Mouse (Mus musculus) kidney, embryonic 15.5 days (tissue): ENCODE measurements around the gene Tbc1d14. TPM values are rescaled to one million over a fixed set of nuclear protein-coding genes. Genes with fewer than 3 reads are reported as not detected.

Experiments used
- ATAC-seq: fragments of 200-750 bp; cut with Nextera tagmentation; replicated peaks from 2 replicates; pipeline ENCODE4 v1.8.0; 2017; ENCODE audit warnings: moderate TSS enrichment; ENCODE audit not compliant: low FRiP score
- H3K27ac ChIP-seq: fragments of 300-500 bp; sonication (generic); 2 replicates; pipeline ENCODE4 v1.5.1; 2015; ENCODE audit warnings: mild to moderate bottlenecking, inconsistent platforms
- H3K27me3 ChIP-seq: fragments of 300-500 bp; sonication (generic); 2 replicates; pipeline ENCODE4 v1.6.1; 2015; ENCODE audit warnings: inconsistent platforms
- H3K36me3 ChIP-seq: fragments of 300-500 bp; sonication (generic); 2 replicates; pipeline ENCODE4 v1.6.1; 2015; ENCODE audit warnings: inconsistent platforms
- H3K4me1 ChIP-seq: fragments of 300-500 bp; sonication (generic); 2 replicates; pipeline ENCODE4 v1.6.1; 2015; ENCODE audit warnings: inconsistent platforms
- H3K4me2 ChIP-seq: fragments of 300-500 bp; sonication (generic); 2 replicates; pipeline ENCODE4 v1.6.1; 2015; ENCODE audit warnings: moderate library complexity, mild to moderate bottlenecking, inconsistent platforms
- H3K4me3 ChIP-seq: fragments of 300-500 bp; sonication (generic); replicated peaks from 2 replicates; pipeline ENCODE4 v1.5.1; 2015; ENCODE audit warnings: mild to moderate bottlenecking, inconsistent platforms
- H3K9ac ChIP-seq: fragments of 300-500 bp; sonication (generic); 2 replicates; pipeline ENCODE4 v1.6.1; 2015; ENCODE audit warnings: mild to moderate bottlenecking, inconsistent platforms
- H3K9me3 ChIP-seq: fragments of 300-500 bp; sonication (generic); replicated peaks from 2 replicates; pipeline ENCODE4 v1.6.1; 2016; ENCODE audit warnings: inconsistent platforms
- WGBS: fragments of 180-500 bp; shearing (Covaris S2); methylation state at CpG from one replicate; pipeline ENCODE4 v1.1.7; 2015; ENCODE audit warnings: mixed read lengths; 5-methylcytosine and 5-hydroxymethylcytosine counted together
- polyA plus RNA-seq: library from polyadenylated mRNA; unstranded; fragments of >200 nt; fragmentation: Nextera tagmentation; extraction: Ambion mirVana; gene quantifications from 2 replicates; pipeline ENCODE4 v1.2.1, GENCODE M21; 2015

The Tbc1d14 gene
- 45.2 and 46.2 TPM in 2 replicates for polyA plus RNA-seq

DNA sequence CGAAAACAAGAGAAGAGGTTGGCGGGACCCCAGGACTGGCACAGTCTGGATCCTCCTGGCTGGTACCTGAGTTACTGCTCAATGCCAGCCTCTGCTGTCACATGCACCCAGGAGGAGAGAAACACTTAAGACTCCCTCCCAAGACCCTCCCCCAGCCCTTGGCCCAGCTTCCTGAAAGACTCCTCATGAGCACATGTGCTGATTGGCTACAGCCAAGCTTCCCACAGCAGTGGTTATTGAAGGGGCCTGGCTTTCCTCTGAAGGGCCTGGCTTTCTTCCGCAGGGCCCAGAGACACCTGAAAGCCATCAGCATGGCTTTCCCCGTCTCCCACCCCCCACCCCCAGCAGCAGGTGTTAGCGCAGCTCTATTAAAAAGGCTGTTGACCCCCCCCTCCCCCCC is at the start of gene Tbc1d14:
Gene Tbc1d14, minus strand, starts transcription at position 101 of the 400 bp plus-strand sequence.
- no peaks in the 10 kb centered on the region for H3K36me3 ChIP-seq
- H3K9me3 ChIP-seq: no peaks in the 10 kb centered on the region
- no peak within 1 kb of the TSS for H3K9ac ChIP-seq
- WGBS: 82% methylated on average over 5 of the region's 5 CpGs
- H3K27me3 ChIP-seq: no peaks in the 10 kb centered on the region
- H3K4me3 ChIP-seq: no peak within 1 kb of the TSS
- H3K27ac ChIP-seq: no peak within 1 kb of the TSS
- H3K4me2 ChIP-seq: no peak within 1 kb of the TSS
- no peaks in the 10 kb centered on the region for H3K4me1 ChIP-seq
- ATAC-seq: no peak

GRCm38 (mm10) chr5:36625612-36626011 is 32.5 kb upstream of the Tbc1d14 start:
- no peak for ATAC-seq
- Histone ChIP-seq H3K9ac (no peak overlapping the region), H3K4me1 (peaks cover 13% of the 10 kb centered on the region), H3K36me3 (peaks cover 25% of the 10 kb centered on the region), H3K4me2 (no peak overlapping the region), H3K27ac (no peak overlapping the region), H3K9me3 (no peaks in the 10 kb centered on the region), H3K27me3 (no peaks in the 10 kb centered on the region), H3K4me3 (no peak overlapping the region)
- WGBS: 42% methylated on average over 5 of the region's 5 CpGs

DNA sequence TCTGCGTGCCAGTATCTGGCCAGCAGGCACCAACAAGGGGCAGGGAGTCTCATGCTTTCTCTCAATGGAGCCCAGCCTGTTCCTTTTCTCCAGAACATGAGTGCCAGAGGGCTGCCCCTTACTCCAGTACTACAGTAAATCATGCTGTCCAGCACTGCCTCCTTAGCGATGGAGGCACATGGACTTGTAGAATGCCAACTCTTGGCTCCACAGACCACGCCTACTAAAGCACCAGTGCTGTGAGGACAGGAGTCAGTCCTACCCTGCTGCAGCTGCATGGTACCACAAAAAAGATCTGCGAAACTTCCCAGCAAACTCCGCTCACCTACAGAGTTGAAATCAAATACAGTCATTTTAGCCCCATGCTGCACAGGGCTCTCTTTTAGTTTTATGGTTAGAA is 30.6 kb upstream of the Tbc1d14 start:
- Histone ChIP-seq H3K4me3 (no peak overlapping the region), H3K27ac (no peak overlapping the region), H3K9me3 (no peaks in the 10 kb centered on the region), H3K4me2 (no peak overlapping the region), H3K9ac (no peak overlapping the region), H3K4me1 (peaks cover 14% of the 10 kb centered on the region), H3K36me3 (peaks cover 18% of the 10 kb centered on the region), H3K27me3 (no peaks in the 10 kb centered on the region)
- no peak for ATAC-seq
- 83% methylated on average over 5 of the region's 5 CpGs for WGBS

GRCm38 (mm10) chr5:36621058-36621449 is 28.0 kb upstream of the Tbc1d14 start:
- no peak overlapping the region for H3K9ac ChIP-seq
- WGBS: 78% methylated on average over 5 of the region's 5 CpGs
- H3K4me3 ChIP-seq: no peak overlapping the region

GRCm38 (mm10) chr5:36620409-36621057 is 27.5 kb upstream of the Tbc1d14 start:
- H3K36me3 ChIP-seq: peaks cover 34% of the 10 kb centered on the region
- no peak overlapping the region for H3K4me3 ChIP-seq
- H3K9ac ChIP-seq: no peak overlapping the region
- H3K9me3 ChIP-seq: no peaks in the 10 kb centered on the region
- no peak for ATAC-seq
- 70% methylated on average over 8 of the region's 8 CpGs for WGBS
- no peaks in the 10 kb centered on the region for H3K27me3 ChIP-seq
- 0 out of 2 replicates have a peak, but pooled peaks cover 7% of the 10 kb centered on the region for H3K4me1 ChIP-seq
- peak overlapping the region; percentile 55; the same call in 1 of the 2 replicates for H3K27ac ChIP-seq
- H3K4me2 ChIP-seq: no peak overlapping the region

More at GRCm38 (mm10) chr5:36621058-36621449, 28.0 kb upstream of the Tbc1d14 start:
- peaks cover 11% of the 10 kb centered on the region for H3K4me1 ChIP-seq
- no peaks in the 10 kb centered on the region for H3K27me3 ChIP-seq
- H3K27ac ChIP-seq: peak overlapping the region; percentile 32; the same call in 1 of the 2 replicates
- peaks cover 29% of the 10 kb centered on the region for H3K36me3 ChIP-seq
- no peak for ATAC-seq
- H3K4me2 ChIP-seq: no peak overlapping the region
- no peaks in the 10 kb centered on the region for H3K9me3 ChIP-seq

GRCm38 (mm10) chr5:36618890-36619289 is 25.8 kb upstream of the Tbc1d14 start:
- Histone ChIP-seq H3K9me3 (no peaks in the 10 kb centered on the region), H3K27me3 (no peaks in the 10 kb centered on the region), H3K4me2 (no peak overlapping the region), H3K4me1 (0 out of 2 replicates have a peak, but pooled peaks cover 7% of the 10 kb centered on the region), H3K27ac (no peak overlapping the region), H3K36me3 (peaks cover 50% of the 10 kb centered on the region), H3K4me3 (no peak overlapping the region), H3K9ac (no peak overlapping the region)
- 88% methylated on average over 5 of the region's 5 CpGs for WGBS
- ATAC-seq: no peak

DNA sequence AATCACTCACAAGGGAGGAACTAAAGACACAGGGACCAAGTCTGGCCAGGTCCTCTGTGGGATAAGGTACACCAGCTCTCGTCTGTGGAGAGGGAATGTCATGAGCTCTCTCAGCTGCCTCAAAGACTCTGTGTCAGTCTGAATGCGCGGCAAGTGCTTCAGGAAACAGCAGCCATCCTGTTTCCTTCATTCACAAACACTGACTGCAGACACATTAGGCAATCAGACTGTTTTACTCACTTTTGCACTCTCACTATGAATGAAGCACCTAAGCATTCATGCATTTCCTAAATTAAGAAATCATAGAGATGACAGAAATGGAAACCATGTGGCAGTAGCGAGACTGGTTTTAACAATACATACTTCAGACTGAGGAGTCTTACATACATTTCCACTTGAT is 25.3 kb upstream of the Tbc1d14 start:
- Histone ChIP-seq H3K9ac (no peak overlapping the region), H3K36me3 (peaks cover 56% of the 10 kb centered on the region), H3K9me3 (no peaks in the 10 kb centered on the region), H3K4me2 (no peak overlapping the region), H3K4me3 (no peak overlapping the region), H3K27ac (no peak overlapping the region), H3K27me3 (no peaks in the 10 kb centered on the region), H3K4me1 (0 out of 2 replicates have a peak, but pooled peaks cover 7% of the 10 kb centered on the region)
- WGBS: 75% methylated on average over 4 of the region's 4 CpGs
- no peak for ATAC-seq

- Histone ChIP-seq H3K9ac (no peak overlapping the region), H3K27ac (no peak overlapping the region), H3K4me3 (no peak overlapping the region), H3K4me2 (no peak overlapping the region), H3K27me3 (no peaks in the 10 kb centered on the region), H3K36me3 (peaks cover 90% of the 10 kb centered on the region), H3K4me1 (no peaks in the 10 kb centered on the region), H3K9me3 (no peaks in the 10 kb centered on the region)
- 78% methylated on average over 4 of the region's 4 CpGs for WGBS
- no peak for ATAC-seq
These were observed 21.0 kb upstream of the Tbc1d14 start for GRCm38 (mm10) chr5:36614124-36614523.

DNA sequence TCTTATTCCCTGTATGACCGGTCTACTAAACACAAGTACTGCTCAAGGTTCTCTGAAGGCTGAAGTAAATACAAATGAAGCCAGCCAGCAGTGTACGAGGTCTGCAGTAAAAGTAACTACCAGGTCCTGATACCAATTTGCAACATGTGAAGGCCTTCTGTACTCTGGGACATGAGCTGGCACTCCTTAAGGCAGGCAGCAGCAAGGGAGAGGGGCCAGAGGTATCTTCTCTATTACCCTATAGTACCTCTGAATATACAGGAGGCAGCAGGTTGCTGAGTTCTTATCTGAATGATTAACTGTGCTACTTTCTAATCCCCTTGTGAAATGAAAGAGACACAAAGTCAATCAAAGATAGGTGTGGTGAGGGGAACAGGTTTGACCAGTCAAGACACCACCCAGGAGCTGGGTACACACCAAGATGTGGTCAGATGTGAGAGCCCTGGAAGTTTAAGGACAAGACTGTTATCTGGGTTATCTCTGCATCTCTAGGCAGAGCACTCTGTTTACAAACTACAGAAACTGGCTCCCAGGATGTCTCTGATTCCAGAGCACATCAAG is 15.9 kb upstream of the Tbc1d14 start:
- Histone ChIP-seq H3K27ac (no peak overlapping the region), H3K4me2 (no peak overlapping the region), H3K36me3 (peaks cover 93% of the 10 kb centered on the region), H3K4me1 (no peaks in the 10 kb centered on the region), H3K27me3 (no peaks in the 10 kb centered on the region), H3K4me3 (no peak overlapping the region), H3K9me3 (no peaks in the 10 kb centered on the region), H3K9ac (no peak overlapping the region)
- ATAC-seq: no peak
- WGBS: 89% methylated on average over 2 of the region's 2 CpGs

- Histone ChIP-seq H3K9ac (no peak overlapping the region), H3K4me3 (no peak overlapping the region), H3K27ac (no peak overlapping the region), H3K36me3 (peaks cover 95% of the 10 kb centered on the region), H3K27me3 (no peaks in the 10 kb centered on the region), H3K4me1 (no peaks in the 10 kb centered on the region), H3K9me3 (no peaks in the 10 kb centered on the region), H3K4me2 (no peak overlapping the region)
- 85% methylated on average over 5 of the region's 5 CpGs for WGBS
- ATAC-seq: peak; percentile 36; the same call in 1 of the 2 replicates
These were observed 10.0 kb upstream of the Tbc1d14 start for GRCm38 (mm10) chr5:36603031-36603430.

DNA sequence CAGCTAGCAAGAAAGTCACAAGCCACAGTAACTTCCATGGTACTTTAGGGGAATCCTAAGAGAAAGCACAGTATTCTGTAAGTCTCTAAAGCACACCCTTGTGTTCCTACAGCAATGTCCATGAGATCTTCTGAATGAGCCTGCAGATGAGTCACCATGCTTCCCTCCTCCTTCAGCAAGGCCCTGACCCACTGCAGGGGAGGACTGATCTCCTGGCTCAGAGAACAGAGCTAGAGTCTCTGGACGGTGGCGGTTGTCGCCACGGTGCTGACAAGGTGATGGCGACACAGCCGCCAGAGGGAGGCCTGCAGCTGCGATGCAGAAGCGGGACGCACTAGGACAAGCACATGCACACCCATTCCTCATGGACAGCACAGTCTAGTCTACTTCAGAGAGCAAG is 9.0 kb upstream of the Tbc1d14 start:
- H3K4me3 ChIP-seq: no peak overlapping the region
- WGBS: 88% methylated on average over 9 of the region's 9 CpGs
- no peak overlapping the region for H3K4me2 ChIP-seq
- no peaks in the 10 kb centered on the region for H3K4me1 ChIP-seq
- H3K36me3 ChIP-seq: peaks cover 86% of the 10 kb centered on the region
- H3K9me3 ChIP-seq: no peaks in the 10 kb centered on the region
- no peaks in the 10 kb centered on the region for H3K27me3 ChIP-seq
- ATAC-seq: no peak
- no peak overlapping the region for H3K9ac ChIP-seq
- no peak overlapping the region for H3K27ac ChIP-seq

GRCm38 (mm10) chr5:36601492-36601891 is 8.4 kb upstream of the Tbc1d14 start:
- 87% methylated on average over 7 of the region's 7 CpGs for WGBS
- Histone ChIP-seq H3K27me3 (no peaks in the 10 kb centered on the region), H3K9me3 (no peaks in the 10 kb centered on the region), H3K36me3 (peaks cover 80% of the 10 kb centered on the region), H3K4me2 (no peak overlapping the region), H3K9ac (no peak overlapping the region), H3K4me3 (no peak overlapping the region), H3K4me1 (no peaks in the 10 kb centered on the region), H3K27ac (no peak overlapping the region)
- no peak for ATAC-seq
